Mouse (Mus musculus) left cerebral cortex, postnatal 36 days (tissue): ENCODE measurements around the gene Olfr427. TPM values are rescaled to one million over a fixed set of nuclear protein-coding genes. Genes with fewer than 3 reads are reported as not detected.

ENCODE experiments used
- total RNA-seq, 2 experiments: library from RNA; stranded (reverse); gene quantifications; 2 replicates each; pipeline ENCODE4 v1.2.3; 2021

Gene Olfr427
- total RNA-seq, 2 experiments from 2014 or later, result not detected

Other genes starting within 250 kb of the Olfr427 start
- under 1 TPM in 1 of 2 experiments, not detected in 1; 0.17 TPM for gene Ifi211, start 183.8 kb upstream of the Olfr427 start, total RNA-seq
- gene Mndal, start 154.4 kb upstream of the Olfr427 start, total RNA-seq, result 1 to 10 TPM in 1 of 2 experiments, under 1 TPM in 1; 0.97 to 1.3 TPM
- under 1 TPM; 0.39 to 0.62 TPM for gene Ifi203, start 154.2 kb upstream of the Olfr427 start, total RNA-seq
- gene Ifi202b, start 114.1 kb upstream of the Olfr427 start, total RNA-seq, result not detected
- not detected for gene Ifi205, start 65.1 kb upstream of the Olfr427 start, total RNA-seq
- gene Olfr433, start 56.2 kb upstream of the Olfr427 start, total RNA-seq, result not detected
- gene Olfr432, start 47.7 kb upstream of the Olfr427 start, total RNA-seq, result not detected
- gene Olfr430, start 30.3 kb upstream of the Olfr427 start, total RNA-seq, result not detected
- not detected for gene Olfr429, start 12.6 kb upstream of the Olfr427 start, total RNA-seq
- gene Olfr231, start 24.3 kb downstream of the Olfr427 start, total RNA-seq, result not detected
- not detected for gene Olfr424, start 34.6 kb downstream of the Olfr427 start, total RNA-seq
- gene Olfr420, start 58.7 kb downstream of the Olfr427 start, total RNA-seq, result not detected
- gene Spta1, start 75.9 kb downstream of the Olfr427 start, total RNA-seq, result under 1 TPM; 0.05 to 0.07 TPM
- gene Olfr419, start 155.2 kb downstream of the Olfr427 start, total RNA-seq, result not detected
- not detected for gene Mptx1, start 233.6 kb downstream of the Olfr427 start, total RNA-seq